Mouse (Mus musculus): ENCODE data around the gene Cep97. TPM values are rescaled to one million over a fixed set of nuclear protein-coding genes. Genes with fewer than 3 reads are reported as not detected.

Cep97 gene
- polyA plus RNA-seq, 1 experiment, result 11.5 TPM

DNA sequence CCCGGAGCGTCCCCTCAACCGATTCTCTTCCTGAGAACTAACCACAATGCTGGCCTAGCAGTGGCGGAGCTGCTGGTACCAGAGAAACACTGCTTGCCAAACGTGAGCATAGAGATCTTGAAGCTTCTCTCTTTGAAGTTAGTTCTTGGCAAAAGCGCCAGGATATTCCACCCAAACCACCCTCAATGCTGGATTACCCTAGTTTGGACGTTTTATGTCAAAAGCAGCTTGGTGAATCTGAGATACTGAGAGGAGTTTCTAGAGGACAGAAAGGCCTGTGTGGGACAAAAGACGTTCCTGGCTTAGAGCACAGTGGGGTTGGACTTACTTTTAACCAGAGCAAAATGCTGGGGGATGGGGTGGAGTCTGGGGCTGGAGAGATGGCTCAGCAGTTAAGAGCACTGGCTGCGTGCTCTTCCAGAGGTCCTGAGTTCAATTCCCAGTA is 39.0 kb downstream of the Cep97 start:
- no peak for TF ChIP-seq CTCF (IDR thresholded peaks at IDR 0.05; ENCODE audit: borderline replicate concordance, extremely low read depth, insufficient read depth, insufficient read length)
- no peak for TF ChIP-seq POLR2A (IDR thresholded peaks at IDR 0.05; ENCODE audit: borderline replicate concordance, extremely low read depth, insufficient read depth, insufficient read length, poor library complexity, severe bottlenecking)
- DNase-seq (ENCODE audit: low read depth), result no peak

GRCm38 (mm10) chr16:55894893-55895650 is 39.6 kb downstream of the Cep97 start, which contains the start of gene Nxpe3:
TSS of gene Nxpe3 (minus strand) at chr16:55895285.
- peak; percentile 22; the same call in 1 of the 2 replicates for TF ChIP-seq CTCF (IDR thresholded peaks at IDR 0.05; ENCODE audit: borderline replicate concordance, extremely low read depth, insufficient read depth, insufficient read length)
- no peak for TF ChIP-seq POLR2A (IDR thresholded peaks at IDR 0.05; ENCODE audit: borderline replicate concordance, extremely low read depth, insufficient read depth, insufficient read length, poor library complexity, severe bottlenecking)
- DNase-seq (ENCODE audit: low read depth), result peak; percentile 95

GRCm38 (mm10) chr16:55894536-55894892 is 40.1 kb downstream of the Cep97 start:
- no peak for DNase-seq (ENCODE audit: low read depth)
- TF ChIP-seq POLR2A (IDR thresholded peaks at IDR 0.05; ENCODE audit: borderline replicate concordance, extremely low read depth, insufficient read depth, insufficient read length, poor library complexity, severe bottlenecking) (no peak), CTCF (IDR thresholded peaks at IDR 0.05; ENCODE audit: borderline replicate concordance, extremely low read depth, insufficient read depth, insufficient read length) (no peak)

DNA sequence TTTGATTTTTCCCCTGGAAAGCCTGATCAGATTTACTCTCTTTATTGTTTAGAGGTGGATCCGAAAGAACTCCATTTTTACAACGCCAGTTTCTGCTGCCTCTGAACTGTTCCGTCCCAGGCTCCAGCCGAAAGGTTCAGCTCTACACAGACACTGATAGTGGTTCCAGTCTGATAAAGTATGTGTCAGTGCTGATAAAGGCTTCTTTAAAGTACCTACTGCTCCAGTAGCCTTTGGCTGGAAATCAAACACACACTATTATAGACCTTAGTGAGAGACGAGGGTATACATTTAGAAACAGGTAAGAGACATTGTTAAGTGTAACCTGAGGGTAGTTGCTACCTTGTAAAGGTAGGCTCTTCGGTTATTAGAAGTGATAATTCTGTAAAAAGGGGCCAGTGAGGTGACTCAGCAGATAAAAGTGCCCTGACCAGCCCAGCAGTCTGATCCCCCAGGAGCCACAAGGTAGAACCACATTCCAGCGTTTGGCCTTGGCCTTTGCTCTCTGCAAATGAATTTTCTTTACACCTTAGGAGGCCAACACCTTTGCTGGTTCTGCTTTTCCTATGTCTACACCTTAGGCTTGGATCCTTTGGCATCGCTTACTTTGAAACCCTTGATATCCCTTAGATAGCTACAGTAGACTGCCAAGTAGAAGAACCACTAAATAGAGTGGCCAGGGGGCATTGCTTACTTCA is 41.1 kb downstream of the Cep97 start:
- TF ChIP-seq CTCF (IDR thresholded peaks at IDR 0.05; ENCODE audit: borderline replicate concordance, extremely low read depth, insufficient read depth, insufficient read length) (no peak), POLR2A (IDR thresholded peaks at IDR 0.05; ENCODE audit: borderline replicate concordance, extremely low read depth, insufficient read depth, insufficient read length, poor library complexity, severe bottlenecking) (no peak)
- DNase-seq (ENCODE audit: low read depth), result no peak

DNA sequence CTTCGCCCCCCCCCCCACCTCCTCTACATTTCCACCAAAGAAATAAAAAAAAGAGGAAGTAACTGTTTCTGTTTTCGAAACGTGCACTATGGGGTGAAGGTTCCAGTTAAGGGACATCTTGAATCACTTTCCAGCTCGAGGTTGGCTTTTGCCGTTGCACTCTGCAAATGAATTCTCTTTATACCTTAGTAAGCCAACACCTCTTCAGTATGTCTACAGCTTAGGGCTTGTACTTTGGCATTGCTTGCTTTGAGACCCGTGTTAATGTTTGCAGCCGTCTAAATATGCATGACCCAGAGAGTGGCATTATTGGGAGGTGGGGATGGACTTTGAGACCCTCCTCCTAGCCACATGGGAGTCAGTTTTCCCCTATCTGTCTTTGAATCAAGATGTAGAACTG is 42.2 kb downstream of the Cep97 start:
- TF ChIP-seq CTCF (IDR thresholded peaks at IDR 0.05; ENCODE audit: borderline replicate concordance, extremely low read depth, insufficient read depth, insufficient read length) (no peak), POLR2A (IDR thresholded peaks at IDR 0.05; ENCODE audit: borderline replicate concordance, extremely low read depth, insufficient read depth, insufficient read length, poor library complexity, severe bottlenecking) (no peak)
- DNase-seq (ENCODE audit: low read depth), result no peak

GRCm38 (mm10) chr16:55891346-55891745 is 43.3 kb downstream of the Cep97 start:
- DNase-seq (ENCODE audit: low read depth), result no peak
- TF ChIP-seq CTCF (IDR thresholded peaks at IDR 0.05; ENCODE audit: borderline replicate concordance, extremely low read depth, insufficient read depth, insufficient read length), result no peak
- TF ChIP-seq POLR2A (IDR thresholded peaks at IDR 0.05; ENCODE audit: borderline replicate concordance, extremely low read depth, insufficient read depth, insufficient read length, poor library complexity, severe bottlenecking), result no peak

GRCm38 (mm10) chr16:55890346-55891136 is 44.1 kb downstream of the Cep97 start:
- no peak for DNase-seq (ENCODE audit: low read depth)
- TF ChIP-seq CTCF (IDR thresholded peaks at IDR 0.05; ENCODE audit: borderline replicate concordance, extremely low read depth, insufficient read depth, insufficient read length) (no peak), POLR2A (IDR thresholded peaks at IDR 0.05; ENCODE audit: borderline replicate concordance, extremely low read depth, insufficient read depth, insufficient read length, poor library complexity, severe bottlenecking) (no peak)

DNA sequence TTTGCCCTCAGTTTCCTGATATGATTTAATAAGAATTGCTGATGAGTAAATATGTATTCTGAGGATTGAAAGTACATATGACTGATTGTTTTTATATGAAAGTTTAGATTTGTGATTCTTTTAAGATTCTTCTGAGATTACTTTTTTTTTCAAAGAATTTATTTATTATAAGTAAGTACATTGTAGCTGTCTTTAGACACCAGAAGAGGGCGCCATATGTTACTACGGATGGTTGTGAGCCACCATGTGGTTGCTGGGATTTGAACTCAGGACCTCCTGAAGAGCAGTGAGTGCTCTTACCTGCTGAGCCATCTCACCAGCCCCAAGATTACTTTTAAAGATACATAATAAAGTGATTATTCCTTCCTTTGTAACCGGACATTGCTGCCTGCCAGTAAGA is 45.2 kb downstream of the Cep97 start:
- TF ChIP-seq POLR2A (IDR thresholded peaks at IDR 0.05; ENCODE audit: borderline replicate concordance, extremely low read depth, insufficient read depth, insufficient read length, poor library complexity, severe bottlenecking) (no peak), CTCF (IDR thresholded peaks at IDR 0.05; ENCODE audit: borderline replicate concordance, extremely low read depth, insufficient read depth, insufficient read length) (no peak)
- no peak for DNase-seq (ENCODE audit: low read depth)

DNA sequence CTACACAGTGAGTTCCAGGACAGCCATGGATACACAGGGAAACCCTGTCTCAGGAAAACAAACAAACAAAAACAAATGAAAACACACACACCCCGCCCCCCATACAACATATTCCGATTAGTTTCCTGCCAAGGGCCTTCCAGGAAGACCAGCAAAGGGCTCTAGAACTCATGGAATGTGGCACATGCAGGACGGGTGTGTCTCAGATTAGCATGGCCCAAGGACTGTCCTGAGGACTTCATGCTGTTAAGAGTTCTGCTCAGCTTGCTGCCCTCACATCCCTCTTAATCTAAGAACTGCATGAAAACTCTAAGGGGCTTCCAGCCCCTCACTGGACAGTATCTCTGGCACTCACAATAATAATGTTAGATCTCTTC is 46.1 kb downstream of the Cep97 start:
- DNase-seq (ENCODE audit: low read depth), result no peak
- no peak for TF ChIP-seq CTCF (IDR thresholded peaks at IDR 0.05; ENCODE audit: borderline replicate concordance, extremely low read depth, insufficient read depth, insufficient read length)
- no peak for TF ChIP-seq POLR2A (IDR thresholded peaks at IDR 0.05; ENCODE audit: borderline replicate concordance, extremely low read depth, insufficient read depth, insufficient read length, poor library complexity, severe bottlenecking)

- no peak for TF ChIP-seq POLR2A (IDR thresholded peaks at IDR 0.05; ENCODE audit: borderline replicate concordance, extremely low read depth, insufficient read depth, insufficient read length, poor library complexity, severe bottlenecking)
- TF ChIP-seq CTCF (IDR thresholded peaks at IDR 0.05; ENCODE audit: borderline replicate concordance, extremely low read depth, insufficient read depth, insufficient read length), result peak; percentile 40; the same call in 1 of the 2 replicates
Observed at GRCm38 (mm10) chr16:55887814-55888583, 46.7 kb downstream of the Cep97 start.

More at GRCm38 (mm10) chr16:55887814-55888583, 46.7 kb downstream of the Cep97 start:
- no peak for DNase-seq (ENCODE audit: low read depth)

All from brain, embryonic 14.5 days (tissue).